Mouse (Mus musculus): Measurements from ENCODE around the gene Orm3.

DNA sequence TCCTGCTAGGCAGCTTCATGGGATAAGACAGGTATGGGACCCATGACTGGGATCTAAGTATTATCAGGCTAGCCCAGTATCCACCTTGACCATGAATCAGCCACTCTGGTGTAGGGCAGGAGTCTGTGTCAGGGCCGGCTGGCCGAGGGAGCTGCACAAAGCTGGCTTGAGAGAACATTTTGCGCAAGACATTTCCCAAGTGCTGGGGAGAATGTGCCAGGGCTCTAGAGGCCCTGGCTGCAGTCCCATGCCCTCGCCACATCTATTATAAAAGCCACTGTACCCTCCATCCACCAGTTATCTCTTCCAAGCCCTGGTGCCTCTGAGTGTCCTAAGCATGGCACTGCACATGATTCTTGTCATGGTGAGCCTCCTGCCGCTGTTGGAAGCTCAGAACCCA lies 6.2 kb downstream of the Orm3 start, which contains the start of gene Orm2:
- no peak for TF ChIP-seq CTCF (IDR thresholded peaks at IDR 0.05; ENCODE audit: low read depth)
- TF ChIP-seq EP300 (optimal IDR thresholded peaks at IDR 0.05), result no peak

Data from stomach, postnatal 0 days (tissue).